In the genomic region with DNA sequence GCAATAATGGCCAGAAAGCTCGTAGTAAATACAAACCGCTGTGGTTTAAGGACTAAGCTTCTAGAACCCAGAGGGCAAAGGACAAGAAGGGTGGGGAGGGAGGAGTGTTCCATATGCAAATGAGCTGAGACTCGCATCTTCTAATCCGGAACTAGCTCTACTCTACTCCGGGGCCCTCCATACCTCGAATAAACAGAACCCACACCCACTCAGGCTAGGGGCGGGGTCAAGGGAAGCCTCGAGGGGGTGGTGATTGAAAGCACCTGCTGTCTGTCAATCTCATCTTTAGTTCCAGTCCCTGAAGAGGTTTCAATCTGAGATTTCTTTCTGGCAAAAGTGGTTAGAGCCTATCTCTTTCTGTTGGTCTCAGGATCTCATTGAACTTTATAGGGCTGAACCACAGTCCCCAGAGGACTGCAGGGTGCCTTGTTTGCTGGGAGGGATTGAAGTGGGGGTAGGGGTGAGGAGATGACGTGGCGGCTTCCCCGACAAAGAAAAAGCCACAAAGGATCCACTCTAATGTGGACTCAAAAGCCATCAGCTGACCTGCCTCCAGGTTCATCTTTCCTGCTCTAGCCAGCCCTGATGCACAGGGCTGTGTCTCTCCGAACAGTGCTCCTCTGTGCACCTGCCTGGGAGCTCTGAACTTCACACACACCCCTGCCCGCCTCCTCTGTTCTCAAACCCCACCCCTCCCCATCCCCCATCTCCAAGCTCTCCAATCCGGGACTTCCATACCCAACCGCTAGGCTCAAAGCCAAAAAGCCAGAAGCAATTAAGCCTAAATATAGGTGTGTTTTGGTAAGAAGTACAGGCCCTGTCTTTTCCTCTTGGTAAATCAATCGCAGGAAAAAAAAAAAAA, we compare ENCODE assay signal across 8 mouse cellular contexts. TPM values are rescaled to one million over a fixed set of nuclear protein-coding genes. Genes with fewer than 3 reads are reported as not detected.
DNase-seq lines count a peak whose midpoint lies in the region; ATAC-seq lines count a peak whose summit lies in the region.

No protein-coding gene starts in this region.

- peak overlapping the region; percentile 44 for H3K4me2 ChIP-seq in heart, embryonic 15.5 days

- ATAC-seq in heart, embryonic 15.5 days (replicated peaks; ENCODE audit: insufficient number of reproducible peaks, insufficient read depth, low FRiP score, low read depth) = peak; percentile 39; the same call in 1 of the 2 replicates

- intact Hi-C loops in left cerebral cortex, postnatal 10 days (cut with DNase I) = no loop called here

- peaks cover 24% of the 10 kb centered on the region for H3K4me1 ChIP-seq in heart, embryonic 15.5 days (replicated peaks)

- H3K9ac ChIP-seq in heart, embryonic 15.5 days = no peak overlapping the region

- no peak for DNase-seq in heart, adult 9 months (ENCODE audit: low spot score in 2 of 2)
- peak; percentile 41 for DNase-seq in embryo, embryonic 9.5 days (ENCODE audit: extremely low spot score)
- peak; percentile 55 for DNase-seq in kidney, adult 18-20 months
- DNase-seq in lung, postnatal 36 days = peak; percentile 58
- DNase-seq in thymus, postnatal 0 days (ENCODE audit: low spot score) = peak; percentile 32
- no peak for DNase-seq in left cerebral cortex, postnatal 10 days (ENCODE audit: extremely low spot score in 1 of 2, low spot score in 2 of 2)
- no peak for DNase-seq in frontal cortex, postnatal 10 days (ENCODE audit: low spot score in 2 of 2)

- WGBS in heart, embryonic 15.5 days = 10% methylated on average over 16 of the region's 16 CpGs

- H3K27me3 ChIP-seq in heart, embryonic 15.5 days = peaks cover 41% of the 10 kb centered on the region

- no peak overlapping the region for H3K27ac ChIP-seq in heart, embryonic 15.5 days

- H3K36me3 ChIP-seq in heart, embryonic 15.5 days = no peaks in the 10 kb centered on the region

- H3K4me3 ChIP-seq in heart, embryonic 15.5 days = peak overlapping the region; percentile 15; the same call in 1 of the 2 replicates

- H3K9me3 ChIP-seq in heart, embryonic 15.5 days (replicated peaks) = no peaks in the 10 kb centered on the region

RNA-seq across cellular contexts. Expression of a gene that starts 4.6 kb away (rescaled TPM):
- 0.47 and 1.4 TPM in 2 replicates for polyA plus RNA-seq in heart, embryonic 15.5 days (2015; fragmentation: Nextera tagmentation; extraction: Ambion mirVana)
- 0.44 and 0.73 TPM in 2 replicates for polyA plus RNA-seq in thymus, postnatal 0 days (2015; fragmentation: Nextera tagmentation; extraction: Ambion mirVana)
- total RNA-seq in left cerebral cortex, postnatal 10 days (2021) = under 1 TPM in 1 of 2 experiments, not detected in 1; 0.30 TPM

RNA-seq across cellular contexts. Expression of a gene that starts 32.8 kb away (rescaled TPM):
- polyA plus RNA-seq in heart, embryonic 15.5 days (2015; fragmentation: Nextera tagmentation; extraction: Ambion mirVana) = 0.11 and 0.21 TPM in 2 replicates
- 0.12 TPM in 2 replicates for polyA plus RNA-seq in thymus, postnatal 0 days (2015; fragmentation: Nextera tagmentation; extraction: Ambion mirVana)
- not detected for total RNA-seq in left cerebral cortex, postnatal 10 days (2021)

Comparison
In these comparisons a context has a peak if more than half of its experiments do, and no peak if none do; other contexts are left out.
1. DNase-seq: peak in embryo, embryonic 9.5 days (single experiment), kidney, adult 18-20 months (single experiment), lung, postnatal 36 days (single experiment) and thymus, postnatal 0 days (single experiment); none in heart, adult 9 months (0 of 2), left cerebral cortex, postnatal 10 days (0 of 2) and frontal cortex, postnatal 10 days (0 of 2).